Mouse (Mus musculus) megakaryocyte, embryonic 14.5 days (primary cell): Measurements from ENCODE around the gene Cobll1. TPM values are rescaled to one million over a fixed set of nuclear protein-coding genes. Genes with fewer than 3 reads are reported as not detected.

Experiments
- H3K27me3 ChIP-seq: replicated peaks from 2 replicates; pipeline ENCODE3; 2012; ENCODE audit warnings: inconsistent platforms
- H3K36me3 ChIP-seq: replicated peaks from 2 replicates; pipeline ENCODE3; 2012; ENCODE audit warnings: low read length, inconsistent platforms, mixed read lengths
- H3K4me1 ChIP-seq: 2 replicates; pipeline ENCODE4 v1.6.1; 2012; ENCODE audit warnings: inconsistent platforms
- H3K4me3 ChIP-seq: replicated peaks from 2 replicates; pipeline ENCODE3; 2012; ENCODE audit warnings: moderate library complexity, mild to moderate bottlenecking, inconsistent platforms
- H3K9me3 ChIP-seq: 2 replicates; pipeline ENCODE4 v1.6.1; 2012; ENCODE audit warnings: inconsistent platforms
- FLI1 ChIP-seq: IDR thresholded peaks from 2 replicates; pipeline ENCODE4 v1.6.1; 2012; ENCODE audit warnings: low read length, inconsistent platforms, mixed read lengths
- GATA1 ChIP-seq: IDR thresholded peaks from 3 replicates; pipeline ENCODE4 v1.6.1; 2012; ENCODE audit warnings: mixed read lengths, low read length, inconsistent platforms, borderline replicate concordance
- polyA plus RNA-seq: library from polyadenylated mRNA; stranded (reverse); fragments of >175 nt; gene quantifications from 2 replicates; pipeline ENCODE4 v1.2.3, GENCODE M21; 2012; ENCODE audit warnings: low replicate concordance; ENCODE audit not compliant: insufficient read depth

Cobll1 gene
- polyA plus RNA-seq, 1 experiment: not detected

DNA sequence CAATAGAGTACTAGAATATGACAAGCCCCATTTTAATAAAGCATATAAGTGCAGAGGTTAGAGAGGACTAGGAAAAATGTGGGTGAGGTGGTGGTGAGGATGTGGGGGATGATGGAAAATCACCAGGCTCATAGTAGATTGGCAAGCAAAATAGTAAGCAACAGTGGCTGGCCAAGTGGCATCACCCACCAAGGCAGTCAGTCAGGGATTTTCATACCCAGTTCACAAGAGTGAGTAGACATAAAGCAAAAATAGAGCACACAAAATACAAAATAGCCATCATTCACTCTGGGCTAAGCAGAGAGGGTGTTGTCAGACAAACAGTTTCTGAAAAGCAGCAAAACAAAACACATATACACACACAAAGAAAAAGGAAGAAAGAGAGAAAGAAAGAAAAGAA lies 51.6 kb downstream of the Cobll1 start:
- Histone ChIP-seq H3K36me3 (no peaks in the 10 kb centered on the region), H3K4me3 (no peak overlapping the region), H3K4me1 (peaks cover 11% of the 10 kb centered on the region), H3K9me3 (no peaks in the 10 kb centered on the region), H3K27me3 (peaks cover 2% of the 10 kb centered on the region)
- no peak for TF ChIP-seq GATA1
- TF ChIP-seq FLI1: no peak

- TF ChIP-seq FLI1 (no peak), GATA1 (no peak)
- H3K36me3 ChIP-seq: no peaks in the 10 kb centered on the region
- peaks cover 11% of the 10 kb centered on the region for H3K4me1 ChIP-seq
- peaks cover 2% of the 10 kb centered on the region for H3K27me3 ChIP-seq
- no peak overlapping the region for H3K4me3 ChIP-seq
- H3K9me3 ChIP-seq: no peaks in the 10 kb centered on the region
These were observed 52.0 kb downstream of the Cobll1 start for GRCm38 (mm10) chr2:65187164-65187563.

- H3K9me3 ChIP-seq: 0 out of 2 replicates have a peak, but pooled peaks cover 3% of the 10 kb centered on the region
- no peak overlapping the region for H3K4me3 ChIP-seq
- peaks cover 2% of the 10 kb centered on the region for H3K27me3 ChIP-seq
- no peaks in the 10 kb centered on the region for H3K36me3 ChIP-seq
- no peak for TF ChIP-seq GATA1
- H3K4me1 ChIP-seq: no peaks in the 10 kb centered on the region
These were observed 56.5 kb downstream of the Cobll1 start for GRCm38 (mm10) chr2:65182747-65183146.

DNA sequence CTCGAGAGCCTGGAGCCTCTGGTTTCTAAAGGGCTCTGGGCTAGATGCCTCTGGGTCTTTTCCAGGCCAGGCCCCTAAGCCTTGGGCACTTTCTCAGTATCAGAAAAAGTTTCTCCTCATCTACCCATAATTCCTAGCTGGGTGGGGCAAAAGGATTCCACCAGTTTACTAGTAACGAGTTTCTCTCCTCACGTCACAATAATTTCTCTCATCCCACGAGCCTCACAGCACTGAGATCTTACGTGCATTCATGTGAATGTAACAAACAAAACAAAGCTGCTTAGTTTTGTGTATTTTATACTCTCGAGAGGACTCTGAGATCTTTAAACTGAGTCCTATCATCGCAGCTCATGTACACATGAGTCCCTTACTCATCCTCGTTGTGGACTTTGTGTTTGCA lies 57.5 kb downstream of the Cobll1 start:
- TF ChIP-seq FLI1 (no peak), GATA1 (no peak)
- Histone ChIP-seq H3K9me3 (0 out of 2 replicates have a peak, but pooled peaks cover 3% of the 10 kb centered on the region), H3K36me3 (no peaks in the 10 kb centered on the region), H3K4me3 (no peak overlapping the region), H3K4me1 (no peaks in the 10 kb centered on the region), H3K27me3 (peaks cover 2% of the 10 kb centered on the region)

- Histone ChIP-seq H3K27me3 (peaks cover 2% of the 10 kb centered on the region), H3K36me3 (no peaks in the 10 kb centered on the region), H3K4me3 (no peak overlapping the region), H3K9me3 (0 out of 2 replicates have a peak, but pooled peaks cover 3% of the 10 kb centered on the region), H3K4me1 (no peaks in the 10 kb centered on the region)
- TF ChIP-seq FLI1 (no peak), GATA1 (no peak)
These were observed 58.0 kb downstream of the Cobll1 start for GRCm38 (mm10) chr2:65181066-65181716.

DNA sequence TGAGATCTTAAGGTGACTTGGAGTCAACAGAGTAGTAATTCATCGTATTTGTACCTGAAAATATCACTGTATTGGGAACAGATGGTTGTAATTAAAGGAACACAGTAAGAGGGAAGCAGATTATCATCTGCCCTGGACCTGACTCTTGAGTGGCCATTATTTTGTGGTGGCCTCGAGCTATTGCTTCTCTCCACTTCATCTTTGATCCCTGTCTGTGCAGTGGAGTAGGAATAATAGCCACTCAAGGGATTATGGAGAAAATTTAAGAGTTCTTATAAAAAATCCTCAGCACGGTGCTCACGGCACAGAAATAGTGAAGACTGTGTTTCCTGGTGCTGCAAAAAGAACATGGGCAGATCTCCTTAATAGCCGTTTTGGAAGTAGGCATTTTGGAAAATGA lies 63.6 kb downstream of the Cobll1 start:
- Histone ChIP-seq H3K9me3 (0 out of 2 replicates have a peak, but pooled peaks cover 3% of the 10 kb centered on the region), H3K4me3 (no peak overlapping the region), H3K36me3 (no peaks in the 10 kb centered on the region), H3K4me1 (no peaks in the 10 kb centered on the region), H3K27me3 (no peaks in the 10 kb centered on the region)
- TF ChIP-seq GATA1 (no peak), FLI1 (no peak)

DNA sequence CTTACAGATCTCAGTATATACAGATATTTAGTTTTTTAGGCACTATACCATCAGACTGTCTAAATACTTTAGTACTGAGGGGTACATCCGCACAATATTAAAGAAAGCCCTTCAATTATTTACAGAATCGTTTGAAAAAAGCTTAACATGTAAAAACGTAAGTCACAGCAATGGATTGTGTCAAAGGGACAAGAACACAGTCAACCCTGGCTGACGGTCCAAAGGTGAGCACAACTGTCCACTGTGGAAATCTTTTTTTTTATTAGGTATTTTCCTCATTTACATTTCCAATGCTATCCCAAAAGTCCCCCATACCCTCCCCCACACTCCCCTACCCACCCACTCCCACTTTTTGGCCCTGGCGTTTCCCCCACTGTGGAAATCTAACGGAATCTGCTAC lies 67.1 kb downstream of the Cobll1 start:
- Histone ChIP-seq H3K36me3 (no peaks in the 10 kb centered on the region), H3K4me3 (no peak overlapping the region), H3K27me3 (no peaks in the 10 kb centered on the region), H3K4me1 (no peaks in the 10 kb centered on the region), H3K9me3 (no peaks in the 10 kb centered on the region)
- TF ChIP-seq FLI1: no peak

DNA sequence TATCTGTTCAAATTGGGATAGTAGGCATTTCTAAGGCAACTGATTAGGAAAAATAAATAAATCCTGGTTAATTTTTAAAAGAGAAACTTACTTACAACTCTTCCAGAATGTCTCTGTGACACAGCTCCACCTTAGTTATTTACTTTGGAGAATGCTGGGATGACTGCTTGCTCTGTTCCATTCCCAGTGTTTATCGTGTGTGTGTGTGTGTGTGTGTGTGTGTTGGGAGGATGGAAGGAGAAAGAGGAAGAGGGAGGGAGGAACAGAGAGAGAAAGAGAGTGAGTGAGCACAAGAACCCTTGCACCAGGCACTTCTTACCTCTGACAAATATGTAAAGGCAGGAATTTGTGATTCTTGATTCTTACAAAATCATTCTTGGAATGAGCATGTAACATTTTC lies 67.7 kb downstream of the Cobll1 start:
- no peak for TF ChIP-seq GATA1
- TF ChIP-seq FLI1: no peak
- Histone ChIP-seq H3K4me3 (no peak overlapping the region), H3K4me1 (no peaks in the 10 kb centered on the region), H3K27me3 (no peaks in the 10 kb centered on the region), H3K36me3 (no peaks in the 10 kb centered on the region), H3K9me3 (no peaks in the 10 kb centered on the region)

GRCm38 (mm10) chr2:65170693-65171456 lies 68.3 kb downstream of the Cobll1 start:
- TF ChIP-seq FLI1: no peak
- TF ChIP-seq GATA1: no peak
- H3K27me3 ChIP-seq: no peaks in the 10 kb centered on the region
- H3K9me3 ChIP-seq: no peaks in the 10 kb centered on the region
- H3K36me3 ChIP-seq: no peaks in the 10 kb centered on the region
- no peak overlapping the region for H3K4me3 ChIP-seq
- no peaks in the 10 kb centered on the region for H3K4me1 ChIP-seq

DNA sequence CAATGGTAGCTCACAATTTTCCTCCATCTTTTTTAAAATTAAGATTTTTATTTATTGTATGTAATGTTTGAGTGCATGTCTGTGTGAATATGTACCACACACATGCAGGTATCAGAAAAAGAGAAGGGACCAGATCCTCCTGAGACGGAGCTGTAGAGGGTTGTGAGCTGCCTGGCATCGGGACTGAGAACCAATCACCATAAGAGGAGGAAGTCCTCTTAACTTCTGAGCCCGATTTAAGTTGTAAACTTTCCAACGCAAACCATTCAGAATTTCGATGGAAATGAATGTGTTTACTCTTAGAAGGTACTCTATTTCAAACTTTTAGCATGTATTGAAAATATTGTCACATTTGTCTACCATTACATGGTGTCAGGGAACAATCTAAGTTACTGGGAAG lies 68.9 kb downstream of the Cobll1 start:
- Histone ChIP-seq H3K36me3 (no peaks in the 10 kb centered on the region), H3K4me1 (no peaks in the 10 kb centered on the region), H3K9me3 (no peaks in the 10 kb centered on the region), H3K27me3 (no peaks in the 10 kb centered on the region), H3K4me3 (no peak overlapping the region)
- no peak for TF ChIP-seq FLI1
- no peak for TF ChIP-seq GATA1
